17 mouse cellular contexts compared by ENCODE assay signal in genomic region chr10:5360560-5360959, GRCm38 (mm10).
A peak's percentile ranks its signal among the peaks of the same experiment; 100 is the strongest.
DNase-seq lines count a peak whose midpoint lies in the region; ATAC-seq and TF ChIP-seq lines count a peak whose summit lies in the region.
"Had no signal": no experiment of that assay in that cellular context is flagged by ENCODE, and none has a peak within 500 bp of the region (broad histone marks: within the 10 kb centered on the region; RNA-seq: fewer than 3 reads in every experiment).

No protein-coding gene starts in this region.

- H3K27ac ChIP-seq in hindbrain, embryonic 14.5 days, result no peak overlapping the region
- no peak overlapping the region for H3K27ac ChIP-seq in hindbrain, embryonic 11.5 days (ENCODE audit: low read depth, low read length)
- no peak overlapping the region for H3K27ac ChIP-seq in cerebellum, adult 2 months (ENCODE audit: insufficient read depth, low read length)
- no peak overlapping the region for H3K27ac ChIP-seq in cortical plate, adult 2 months (ENCODE audit: insufficient read depth, low read length)
- H3K27ac ChIP-seq: embryonic facial prominence, embryonic 15.5 days; forebrain, embryonic 10.5 days; heart, embryonic 13.5 days had no signal

- H3K4me3 ChIP-seq in hindbrain, embryonic 14.5 days (replicated peaks; ENCODE audit: low read length), result no peak overlapping the region
- H3K4me3 ChIP-seq in hindbrain, embryonic 11.5 days (ENCODE audit: low read depth, low read length), result no peak overlapping the region
- H3K4me3 ChIP-seq in cerebellum, adult 2 months (replicated peaks; ENCODE audit: insufficient read depth, low read depth, low read length), result no peak overlapping the region
- H3K4me3 ChIP-seq in cortical plate, adult 2 months (ENCODE audit: insufficient read depth, low read length), result no peak overlapping the region
- H3K4me3 ChIP-seq: embryonic facial prominence, embryonic 15.5 days; forebrain, embryonic 10.5 days; heart, embryonic 13.5 days had no signal

- no peaks in the 10 kb centered on the region for H3K36me3 ChIP-seq in hindbrain, embryonic 14.5 days (replicated peaks; ENCODE audit: control insufficient read depth, insufficient read depth)
- H3K36me3 ChIP-seq in hindbrain, embryonic 11.5 days (ENCODE audit: control insufficient read depth, insufficient read depth, low read length), result no peaks in the 10 kb centered on the region
- H3K36me3 ChIP-seq: embryonic facial prominence, embryonic 15.5 days; forebrain, embryonic 10.5 days; heart, embryonic 13.5 days had no signal

- no peak overlapping the region for H3K4me2 ChIP-seq in hindbrain, embryonic 14.5 days (replicated peaks)
- H3K4me2 ChIP-seq in hindbrain, embryonic 11.5 days (replicated peaks; ENCODE audit: low read depth, low read length), result no peak overlapping the region
- H3K4me2 ChIP-seq: embryonic facial prominence, embryonic 15.5 days; heart, embryonic 13.5 days had no signal

- no peaks in the 10 kb centered on the region for H3K4me1 ChIP-seq in hindbrain, embryonic 14.5 days (replicated peaks; ENCODE audit: control insufficient read depth, insufficient read depth, low read length)
- no peaks in the 10 kb centered on the region for H3K4me1 ChIP-seq in hindbrain, embryonic 11.5 days (replicated peaks; ENCODE audit: control insufficient read depth, insufficient read depth, low read length)
- H3K4me1 ChIP-seq in cerebellum, adult 2 months (ENCODE audit: control insufficient read depth, insufficient read depth, low read length), result peaks cover 13% of the 10 kb centered on the region; the same call in 1 of the 2 replicates
- peaks cover 4% of the 10 kb centered on the region for H3K4me1 ChIP-seq in cortical plate, adult 2 months (ENCODE audit: control insufficient read depth, insufficient read depth, low read length)
- H3K4me1 ChIP-seq: embryonic facial prominence, embryonic 15.5 days; forebrain, embryonic 10.5 days; heart, embryonic 13.5 days had no signal

- no peak for TF ChIP-seq POLR2A in cerebellum, adult 2 months (IDR thresholded peaks at IDR 0.05; ENCODE audit: borderline replicate concordance, insufficient read depth, low read length)
- TF ChIP-seq POLR2A in cortical plate, adult 2 months (IDR thresholded peaks at IDR 0.05; ENCODE audit: extremely low read depth, insufficient read depth, low read length), result 0 out of 2 replicates have a peak, but pooled peaks have one; percentile 13

- no peaks in the 10 kb centered on the region for H3K27me3 ChIP-seq in hindbrain, embryonic 14.5 days (ENCODE audit: control insufficient read depth, insufficient read depth, low read length)
- no peaks in the 10 kb centered on the region for H3K27me3 ChIP-seq in hindbrain, embryonic 11.5 days (ENCODE audit: control insufficient read depth, insufficient read depth, low read length)
- no peaks in the 10 kb centered on the region for H3K27me3 ChIP-seq in cerebellum, adult 2 months (ENCODE audit: control insufficient read depth, insufficient read depth, low read length)
- H3K27me3 ChIP-seq: embryonic facial prominence, embryonic 15.5 days; heart, embryonic 13.5 days had no signal

- ATAC-seq in hindbrain, embryonic 14.5 days (ENCODE audit: low FRiP score), result 0 out of 2 replicates have a peak, but pooled peaks have one; percentile 31
- ATAC-seq in hindbrain, embryonic 11.5 days (ENCODE audit: low FRiP score), result no peak
- no peak for ATAC-seq in granulocyte monocyte progenitor cell, adult 5-6 weeks (replicated peaks; ENCODE audit: poor library complexity, severe bottlenecking)
- ATAC-seq: intestine, postnatal 0 days; liver, postnatal 0 days had no signal

- no peak overlapping the region for H3K9ac ChIP-seq in hindbrain, embryonic 14.5 days
- H3K9ac ChIP-seq in hindbrain, embryonic 11.5 days (ENCODE audit: low read depth, low read length), result no peak overlapping the region
- H3K9ac ChIP-seq: embryonic facial prominence, embryonic 15.5 days; heart, embryonic 13.5 days; liver, postnatal 0 days had no signal

- no peak for TF ChIP-seq CTCF in cerebellum, adult 2 months (IDR thresholded peaks at IDR 0.05; ENCODE audit: borderline replicate concordance, insufficient read depth, low read depth, low read length)
- no peak for TF ChIP-seq CTCF in cortical plate, adult 2 months (IDR thresholded peaks at IDR 0.05; ENCODE audit: extremely low read depth, insufficient read depth, low read length)

- DNase-seq in hindbrain, embryonic 14.5 days (ENCODE audit: low spot score), result no peak
- no peak for DNase-seq in hindbrain, embryonic 11.5 days (ENCODE audit: low spot score)
- peak; percentile 7 for DNase-seq in retina, postnatal 1 day
- DNase-seq in retina, embryonic 14.5 days (ENCODE audit: low spot score), result no peak
- DNase-seq in cerebellum, adult 2 months, result peak; percentile 69 to 82
- DNase-seq in thymus, postnatal 10 days (ENCODE audit: low spot score in 2 of 2), result no peak
- DNase-seq: adrenal gland, adult 2 months; heart, postnatal 36 days; liver; liver, postnatal 0 days; lung, postnatal 36 days had no signal

- H3K9me3 ChIP-seq in hindbrain, embryonic 14.5 days (ENCODE audit: control insufficient read depth, low read length), result no peaks in the 10 kb centered on the region
- no peaks in the 10 kb centered on the region for H3K9me3 ChIP-seq in hindbrain, embryonic 11.5 days (ENCODE audit: control insufficient read depth, low read length)
- H3K9me3 ChIP-seq: embryonic facial prominence, embryonic 15.5 days; forebrain, embryonic 10.5 days; heart, embryonic 13.5 days had no signal

- WGBS in hindbrain, embryonic 14.5 days, result 57% methylated on average over 7 of the region's 7 CpGs
- whole genome bisulfite sequencing in hindbrain, embryonic 11.5 days, result 66% methylated on average over 7 of the region's 7 CpGs
- 10% methylated on average over 7 of the region's 7 CpGs for WGBS in cerebellum, adult 2 months

Comparison
In these comparisons a context has a peak if more than half of its experiments do, and no peak if none do; other contexts are left out.
1. DNase-seq: peak in retina, postnatal 1 day (single experiment) and cerebellum, adult 2 months (2 of 2); none in hindbrain, embryonic 14.5 days (single experiment), hindbrain, embryonic 11.5 days (single experiment), retina, embryonic 14.5 days (single experiment) and thymus, postnatal 10 days (0 of 2).